Mouse (Mus musculus): ENCODE data around the gene Rfc1. TPM values are rescaled to one million over a fixed set of nuclear protein-coding genes. Genes with fewer than 3 reads are reported as not detected.
"Not testable (repeated sequence)": the region's sequence is repeated elsewhere in the genome, so short reads cannot be mapped to it uniquely, and the experiment has no call there.

Rfc1 gene
- total and polyA plus RNA-seq, 3 experiments, result 50.2 to 2,723 (median 51.5) TPM

DNA sequence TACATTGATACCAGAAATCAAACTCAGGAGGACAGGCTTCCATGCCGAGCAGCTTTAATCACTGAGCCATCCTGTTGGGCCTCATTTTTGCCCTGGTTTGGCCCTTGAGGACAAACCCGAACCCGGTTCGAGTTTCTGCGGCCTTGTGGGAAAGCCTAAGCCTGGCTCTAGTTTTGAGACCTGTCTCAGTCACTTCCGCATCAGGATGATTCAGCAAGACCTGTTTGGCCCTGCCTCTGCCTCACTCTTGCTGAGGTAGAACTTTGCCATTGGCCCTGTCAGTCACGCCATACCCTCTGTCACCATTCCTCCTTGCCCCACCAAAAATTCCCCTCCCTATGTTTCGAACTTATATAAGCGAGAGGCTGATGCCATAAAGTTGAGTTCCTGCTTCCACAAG lies 35.3 kb downstream of the Rfc1 start (continued):
- TF ChIP-seq GABPA (IDR thresholded peaks at IDR 0.05; ENCODE audit: low read depth, low read length), result peak; percentile 62; the same call in 1 of the 2 replicates
- no peak for TF ChIP-seq SIN3A (IDR thresholded peaks at IDR 0.05; ENCODE audit: low read length)
- TF ChIP-seq USF2 (IDR thresholded peaks at IDR 0.05; ENCODE audit: borderline replicate concordance in 1 of 2, insufficient read depth in 1 of 2, low read depth in 1 of 2, low read length in 2 of 2), result no peak
- no peak for TF ChIP-seq NRF1 (IDR thresholded peaks at IDR 0.05; ENCODE audit: insufficient read depth, low read depth, low read length, poor library complexity, severe bottlenecking)
- TF ChIP-seq BHLHE40 (IDR thresholded peaks at IDR 0.05; ENCODE audit: borderline replicate concordance, low read depth, low read length), result no peak
- no peak for TF ChIP-seq E2F4 (IDR thresholded peaks at IDR 0.05; ENCODE audit: borderline replicate concordance, low read depth, low read length)
- no peak for TF ChIP-seq ZMIZ1 (IDR thresholded peaks at IDR 0.05; ENCODE audit: low read depth, low read length)
- TF ChIP-seq POLR2A (IDR thresholded peaks at IDR 0.05; ENCODE audit: control insufficient read depth in 1 of 2, insufficient read depth in 1 of 2, low read depth in 1 of 2, low read length in 2 of 2, poor library complexity in 1 of 2), result no peak
- TF ChIP-seq TAL1 (IDR thresholded peaks at IDR 0.05; ENCODE audit: low read length), result no peak
- no peak for TF ChIP-seq MYB (IDR thresholded peaks at IDR 0.05; ENCODE audit: low read depth, low read length)
- TF ChIP-seq ETS1 (IDR thresholded peaks at IDR 0.05; ENCODE audit: low read depth, low read length), result peak; percentile 11; the same call in 1 of the 2 replicates

DNA sequence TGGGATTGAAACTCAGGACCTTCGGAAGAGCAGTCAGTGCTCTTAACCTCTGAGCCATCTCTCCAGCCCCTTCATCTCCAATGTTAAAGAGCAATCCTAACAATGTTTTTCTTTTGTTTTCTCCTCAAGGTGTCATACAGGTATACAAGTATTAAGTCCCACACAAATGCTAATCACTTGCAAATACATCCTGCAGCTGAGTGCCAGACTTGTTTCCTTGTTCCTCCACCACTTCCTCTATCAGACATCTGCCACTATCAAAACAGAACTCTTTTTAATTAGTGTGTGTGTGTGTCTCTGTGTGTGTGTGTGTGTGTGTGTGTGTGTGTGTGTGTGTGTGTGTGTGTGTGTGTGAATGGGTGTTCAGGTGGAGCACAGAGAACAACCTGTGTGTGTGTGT lies 35.8 kb downstream of the Rfc1 start:
- peak overlapping the region; percentile 76 for H3K27ac ChIP-seq (ENCODE audit: control insufficient read depth, low read depth, low read length)
- H3K79me2 ChIP-seq (ENCODE audit: control insufficient read depth, insufficient read depth, low read length, poor library complexity); H3K27me3 ChIP-seq (ENCODE audit: control insufficient read depth in 1 of 2, insufficient read depth in 2 of 2, low read length in 2 of 2); H3K9me3 ChIP-seq (replicated peaks; ENCODE audit: insufficient read depth, low read length); H3K4me3 ChIP-seq (ENCODE audit: control insufficient read depth in 1 of 2, insufficient read depth in 1 of 2, low read depth in 2 of 2, low read length in 2 of 2); H3K9ac ChIP-seq (ENCODE audit: control insufficient read depth, low read depth, low read length, poor library complexity, severe bottlenecking): not testable (repeated sequence)
- TF ChIP-seq MXI1 (IDR thresholded peaks at IDR 0.05; ENCODE audit: low read depth, low read length) (0 out of 2 replicates have a peak, but pooled peaks have one; percentile 50), GATA1 (IDR thresholded peaks at IDR 0.05; ENCODE audit: low read depth, low read length) (0 out of 2 replicates have a peak, but pooled peaks have one; percentile 32), ELF1 (IDR thresholded peaks at IDR 0.05; ENCODE audit: low read depth, low read length) (peak; percentile 42; the same call in 1 of the 2 replicates), ETS1 (IDR thresholded peaks at IDR 0.05; ENCODE audit: low read depth, low read length) (peak; percentile 81), TCF12 (IDR thresholded peaks at IDR 0.05; ENCODE audit: low read depth, low read length) (peak; percentile 22; the same call in 1 of the 2 replicates), SIN3A (IDR thresholded peaks at IDR 0.05; ENCODE audit: low read length) (0 out of 2 replicates have a peak, but pooled peaks have one; percentile 29), MAX (IDR thresholded peaks at IDR 0.05; ENCODE audit: low read length) (0 out of 2 replicates have a peak, but pooled peaks have one; percentile 21), EP300 (IDR thresholded peaks at IDR 0.05; ENCODE audit: low read depth in 1 of 2, low read length in 2 of 2) (0 out of 4 replicates have a peak, but pooled peaks have one; percentile 26 to 46)
- peaks cover 10 to 28% of the 10 kb centered on the region in 2 experiments for H3K36me3 ChIP-seq (ENCODE audit: control insufficient read depth in 1 of 2, insufficient read depth in 2 of 2, low read length in 2 of 2)
- peak; percentile 66 for DNase-seq (ENCODE audit: low read depth, low spot score)
- peaks cover 17 to 26% of the 10 kb centered on the region in 2 experiments for H3K4me1 ChIP-seq (ENCODE audit: control insufficient read depth in 1 of 2, insufficient read depth in 2 of 2, low read length in 2 of 2)
